Mouse (Mus musculus) heart, adult 2 months (tissue): Measurements from ENCODE around the gene Phf20.

Experiments
- CTCF ChIP-seq: fragments of 200-600 bp; IDR thresholded peaks from 2 replicates; pipeline ENCODE4 v1.8.1; 2022; ENCODE audit warnings: antibody characterized with exemption, mild to moderate bottlenecking, moderate library complexity
- EP300 ChIP-seq: fragments of 200-500 bp; IDR thresholded peaks from 2 replicates; pipeline ENCODE4 v1.6.1; 2011; ENCODE audit warnings: low read depth, low read length, control low read depth; ENCODE audit not compliant: insufficient read depth

DNA sequence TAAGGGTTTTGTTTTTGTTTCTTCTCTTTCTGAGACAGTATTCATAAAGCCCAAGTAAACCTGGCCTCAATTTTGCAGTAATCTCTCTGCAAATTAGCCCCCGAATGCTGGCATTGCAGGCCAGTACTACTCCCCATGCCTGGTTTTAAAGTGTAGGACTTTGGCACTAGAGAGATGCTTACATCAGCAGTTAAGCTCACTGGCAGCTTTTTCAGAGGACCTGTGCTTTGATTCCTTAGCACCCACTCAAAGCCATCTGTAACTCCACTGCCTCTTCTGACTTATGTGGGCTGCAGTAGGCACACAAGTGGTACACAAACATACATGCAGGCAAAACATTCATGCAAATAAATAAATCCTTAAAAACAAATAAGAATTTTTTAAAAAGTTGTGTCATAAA is 55.0 kb downstream of the Phf20 start:
- TF ChIP-seq CTCF (no peak), EP300 (no peak)
